Mouse (Mus musculus) intestine, postnatal 0 days (tissue): ENCODE measurements around the gene Gm9999. TPM values are rescaled to one million over a fixed set of nuclear protein-coding genes. Genes with fewer than 3 reads are reported as not detected.
"Not testable (repeated sequence)": the region's sequence is repeated elsewhere in the genome, so short reads cannot be mapped to it uniquely, and the experiment has no call there.

Experiments
- ATAC-seq: fragments of 200-750 bp; cut with Nextera tagmentation; 2 replicates; pipeline ENCODE4 v1.8.0; 2017; ENCODE audit warnings: mild to moderate bottlenecking, moderate TSS enrichment, moderate library complexity
- H3K27ac ChIP-seq: fragments of 300-500 bp; sonication (generic); 2 replicates; pipeline ENCODE4 v1.5.1; 2014; ENCODE audit warnings: mild to moderate bottlenecking, low read depth, low read length, moderate library complexity
- H3K27me3 ChIP-seq: fragments of 300-500 bp; sonication (generic); replicated peaks from 2 replicates; pipeline ENCODE4 v1.6.1; 2014; ENCODE audit warnings: low read length, mixed read lengths; ENCODE audit not compliant: control insufficient read depth, insufficient read depth
- H3K36me3 ChIP-seq: fragments of 300-500 bp; sonication (generic); 2 replicates; pipeline ENCODE4 v1.6.1; 2014; ENCODE audit warnings: mild to moderate bottlenecking, moderate library complexity; ENCODE audit not compliant: control insufficient read depth, insufficient read depth
- H3K4me1 ChIP-seq: fragments of 300-500 bp; sonication (generic); replicated peaks from 2 replicates; pipeline ENCODE4 v1.6.1; 2014; ENCODE audit warnings: antibody characterized with exemption, low read length, mixed read lengths; ENCODE audit not compliant: control insufficient read depth, insufficient read depth
- H3K4me2 ChIP-seq: fragments of 300-500 bp; sonication (generic); replicated peaks from 2 replicates; pipeline ENCODE4 v1.6.1; 2014; ENCODE audit warnings: low read depth, mild to moderate bottlenecking, moderate library complexity
- H3K4me3 ChIP-seq: fragments of 300-500 bp; sonication (generic); 2 replicates; pipeline ENCODE4 v1.5.1; 2014; ENCODE audit warnings: low read depth, low read length
- H3K9ac ChIP-seq: fragments of 300-500 bp; sonication (generic); 2 replicates; pipeline ENCODE4 v1.6.1; 2014; ENCODE audit warnings: mild to moderate bottlenecking, low read depth, low read length
- H3K9me3 ChIP-seq: fragments of 300-500 bp; sonication (generic); 2 replicates; pipeline ENCODE4 v1.6.1; 2016; ENCODE audit warnings: mixed run types; ENCODE audit not compliant: control insufficient read depth
- CTCF ChIP-seq: sonication (generic); IDR thresholded peaks from 2 replicates; pipeline ENCODE4 v1.5.1; 2016; ENCODE audit warnings: low read depth, mild to moderate bottlenecking, control low read depth, antibody characterized with exemption, moderate library complexity
- WGBS: fragments of 180-500 bp; shearing (Covaris S2); extraction: QIAGEN DNeasy Blood & Tissue Kit; methylation state at CpG from one replicate; pipeline ENCODE4 v1.1.7; 2014; 5-methylcytosine and 5-hydroxymethylcytosine counted together
- polyA plus RNA-seq: library from polyadenylated mRNA; unstranded; fragments of >200 nt; fragmentation: Nextera tagmentation; extraction: Ambion mirVana; gene quantifications from 2 replicates; pipeline ENCODE4 v1.2.1, GENCODE M21; 2015

Gm9999 gene
- polyA plus RNA-seq, 1 experiment from 2014 or later, result not detected

GRCm38 (mm10) chr7:47017146-47017545 is 33.8 kb downstream of the Gm9999 start:
- H3K4me3 ChIP-seq, result no peak overlapping the region
- ATAC-seq, result no peak
- no peaks in the 10 kb centered on the region for H3K36me3 ChIP-seq
- no peaks in the 10 kb centered on the region for H3K9me3 ChIP-seq
- H3K4me1 ChIP-seq, result peaks cover 6% of the 10 kb centered on the region
- H3K4me2 ChIP-seq, result no peak overlapping the region
- 72% methylated on average over 7 of the region's 7 CpGs for WGBS
- TF ChIP-seq CTCF, result no peak
- H3K27ac ChIP-seq, result no peak overlapping the region
- no peak overlapping the region for H3K9ac ChIP-seq
- no peaks in the 10 kb centered on the region for H3K27me3 ChIP-seq

GRCm38 (mm10) chr7:47019641-47020040 is 36.3 kb downstream of the Gm9999 start:
- Histone ChIP-seq H3K4me2 (no peak overlapping the region), H3K9ac (no peak overlapping the region), H3K9me3 (no peaks in the 10 kb centered on the region), H3K36me3 (no peaks in the 10 kb centered on the region), H3K4me1 (peaks cover 6% of the 10 kb centered on the region), H3K4me3 (no peak overlapping the region), H3K27ac (no peak overlapping the region), H3K27me3 (no peaks in the 10 kb centered on the region)
- no peak for ATAC-seq
- 59% methylated on average over 5 of the region's 5 CpGs for WGBS
- no peak for TF ChIP-seq CTCF

GRCm38 (mm10) chr7:47020956-47021355 is 37.6 kb downstream of the Gm9999 start:
- no peaks in the 10 kb centered on the region for H3K36me3 ChIP-seq
- H3K9me3 ChIP-seq, result no peaks in the 10 kb centered on the region
- no peak overlapping the region for H3K9ac ChIP-seq
- H3K4me2 ChIP-seq, result peak overlapping the region; percentile 47; the same call in 1 of the 2 replicates
- no peak for TF ChIP-seq CTCF
- no peaks in the 10 kb centered on the region for H3K27me3 ChIP-seq
- 17% methylated on average over 8 of the region's 8 CpGs for whole genome bisulfite sequencing
- H3K4me1 ChIP-seq, result no peaks in the 10 kb centered on the region
- no peak for ATAC-seq
- H3K4me3 ChIP-seq, result no peak overlapping the region
- no peak overlapping the region for H3K27ac ChIP-seq

- H3K36me3 ChIP-seq, result no peaks in the 10 kb centered on the region
- no peaks in the 10 kb centered on the region for H3K4me1 ChIP-seq
- H3K27ac ChIP-seq, result no peak overlapping the region
- H3K4me3 ChIP-seq, result no peak overlapping the region
- 72% methylated on average over 8 of the region's 8 CpGs for WGBS
- H3K9me3 ChIP-seq, result no peaks in the 10 kb centered on the region
- ATAC-seq, result no peak
- no peak for TF ChIP-seq CTCF
- no peaks in the 10 kb centered on the region for H3K27me3 ChIP-seq
- no peak overlapping the region for H3K9ac ChIP-seq
- H3K4me2 ChIP-seq, result no peak overlapping the region
Measured at GRCm38 (mm10) chr7:47022482-47022881, 39.1 kb downstream of the Gm9999 start.

GRCm38 (mm10) chr7:47023530-47023929 is 40.1 kb downstream of the Gm9999 start:
- no peaks in the 10 kb centered on the region for H3K9me3 ChIP-seq
- no peak overlapping the region for H3K9ac ChIP-seq
- H3K4me3 ChIP-seq, result no peak overlapping the region
- H3K36me3 ChIP-seq, result no peaks in the 10 kb centered on the region
- 13% methylated on average over 6 of the region's 6 CpGs for WGBS
- TF ChIP-seq CTCF, result peak; percentile 93
- H3K4me1 ChIP-seq, result no peaks in the 10 kb centered on the region
- ATAC-seq, result peak; percentile 37; the same call in 1 of the 2 replicates
- no peaks in the 10 kb centered on the region for H3K27me3 ChIP-seq
- H3K27ac ChIP-seq, result no peak overlapping the region
- H3K4me2 ChIP-seq, result no peak overlapping the region

DNA sequence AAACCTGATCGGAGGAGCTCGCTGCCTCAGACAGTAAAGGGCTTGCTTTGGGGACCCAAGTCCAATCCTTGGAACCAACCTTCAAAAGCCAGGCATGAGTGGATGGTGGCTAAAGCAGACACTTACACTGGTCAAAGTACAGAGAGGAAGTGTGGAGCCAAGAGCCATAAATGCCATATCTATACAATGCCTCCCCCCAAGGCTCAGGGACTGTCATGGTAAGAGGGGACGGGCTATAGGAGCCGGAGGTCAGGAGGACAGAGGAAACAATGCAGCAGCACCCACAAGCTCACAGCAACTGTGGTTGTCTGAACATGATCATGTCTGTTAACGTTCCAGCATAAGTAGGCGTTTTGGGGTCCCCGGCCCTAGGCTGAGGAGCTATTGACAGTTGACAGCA is 41.1 kb downstream of the Gm9999 start:
- Histone ChIP-seq H3K9me3 (no peaks in the 10 kb centered on the region), H3K4me3 (no peak overlapping the region), H3K4me1 (no peaks in the 10 kb centered on the region), H3K27me3 (no peaks in the 10 kb centered on the region), H3K36me3 (no peaks in the 10 kb centered on the region), H3K4me2 (no peak overlapping the region), H3K9ac (no peak overlapping the region), H3K27ac (no peak overlapping the region)
- ATAC-seq, result peak; percentile 67
- WGBS, result 54% methylated on average over 7 of the region's 7 CpGs
- TF ChIP-seq CTCF, result no peak

GRCm38 (mm10) chr7:47025429-47025828 is 42.0 kb downstream of the Gm9999 start:
- no peak overlapping the region for H3K4me3 ChIP-seq
- H3K27me3 ChIP-seq, result no peaks in the 10 kb centered on the region
- H3K9me3 ChIP-seq, result no peaks in the 10 kb centered on the region
- no peak for TF ChIP-seq CTCF
- no peak overlapping the region for H3K9ac ChIP-seq
- ATAC-seq, result no peak
- no peak overlapping the region for H3K4me2 ChIP-seq
- 71% methylated on average over 9 of the region's 9 CpGs for whole genome bisulfite sequencing
- H3K4me1 ChIP-seq, result no peaks in the 10 kb centered on the region
- H3K36me3 ChIP-seq, result no peaks in the 10 kb centered on the region
- no peak overlapping the region for H3K27ac ChIP-seq

DNA sequence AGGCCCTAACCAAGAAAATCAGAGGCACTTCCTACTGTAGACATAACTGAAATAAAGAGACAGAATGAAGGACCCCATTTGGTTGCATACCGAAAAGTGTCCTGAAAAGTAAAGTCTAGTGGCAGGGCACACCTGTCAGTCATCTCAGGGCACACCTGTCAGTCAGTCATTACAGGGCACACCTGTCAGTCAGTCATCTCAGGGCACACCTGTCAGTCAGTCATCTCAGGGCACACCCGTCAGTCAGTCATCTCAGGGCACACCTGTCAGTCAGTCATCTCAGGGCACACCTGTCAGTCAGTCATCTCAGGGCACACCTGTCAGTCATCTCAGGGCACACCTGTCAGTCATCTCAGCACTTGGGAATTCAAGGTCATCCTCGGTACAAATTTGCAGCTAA is 43.5 kb downstream of the Gm9999 start:
- H3K36me3 ChIP-seq, H3K27ac ChIP-seq, H3K4me1 ChIP-seq, H3K9ac ChIP-seq, ATAC-seq, H3K27me3 ChIP-seq, H3K9me3 ChIP-seq, H3K4me3 ChIP-seq, H3K4me2 ChIP-seq: not testable (repeated sequence)
- WGBS, result 68% methylated on average over 3 of the region's 3 CpGs
